Mouse (Mus musculus) embryo, embryonic 10 days (tissue): ENCODE results near the gene Adm.
"Not testable (repeated sequence)": the region's sequence is repeated elsewhere in the genome, so short reads cannot be mapped to it uniquely, and the experiment has no call there.

ENCODE experiments used
- DNase-seq: peaks from one replicate; pipeline ENCODE4 v3.0.0-alpha.2; 2015; ENCODE audit warnings: low spot score

The Adm gene

DNA sequence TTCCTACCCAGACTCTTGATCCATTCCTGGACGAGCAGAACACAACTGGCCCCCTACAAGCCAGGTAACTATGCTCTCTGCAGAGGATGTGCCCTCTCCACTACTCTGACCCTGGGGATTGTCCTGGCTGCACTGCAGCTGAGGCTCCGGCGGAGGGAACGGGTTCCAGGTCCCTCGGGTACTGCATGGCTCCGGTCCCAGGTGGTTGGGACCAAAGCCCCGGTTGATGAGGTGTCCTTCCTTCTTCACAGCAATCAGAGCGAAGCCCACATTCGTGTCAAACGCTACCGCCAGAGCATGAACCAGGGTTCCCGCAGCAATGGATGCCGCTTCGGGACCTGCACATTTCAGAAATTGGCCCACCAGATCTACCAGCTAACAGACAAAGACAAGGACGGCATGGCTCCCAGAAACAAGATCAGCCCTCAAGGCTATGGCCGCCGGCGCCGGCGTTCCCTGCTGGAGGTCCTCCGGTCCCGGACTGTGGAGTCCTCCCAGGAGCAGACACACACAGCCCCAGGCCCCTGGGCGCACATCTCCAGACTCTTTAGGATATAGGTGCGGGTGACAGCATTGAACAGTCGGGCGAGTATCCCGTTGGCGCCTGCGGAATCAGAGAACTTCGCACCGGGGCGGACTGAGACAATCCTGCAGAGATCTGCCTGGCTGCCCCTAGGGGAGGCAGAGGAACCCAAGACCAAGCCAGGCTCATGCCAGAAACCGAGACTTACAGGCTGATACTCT, 1.3 kb downstream of the Adm start:
- peak; percentile 72 for DNase-seq

DNA sequence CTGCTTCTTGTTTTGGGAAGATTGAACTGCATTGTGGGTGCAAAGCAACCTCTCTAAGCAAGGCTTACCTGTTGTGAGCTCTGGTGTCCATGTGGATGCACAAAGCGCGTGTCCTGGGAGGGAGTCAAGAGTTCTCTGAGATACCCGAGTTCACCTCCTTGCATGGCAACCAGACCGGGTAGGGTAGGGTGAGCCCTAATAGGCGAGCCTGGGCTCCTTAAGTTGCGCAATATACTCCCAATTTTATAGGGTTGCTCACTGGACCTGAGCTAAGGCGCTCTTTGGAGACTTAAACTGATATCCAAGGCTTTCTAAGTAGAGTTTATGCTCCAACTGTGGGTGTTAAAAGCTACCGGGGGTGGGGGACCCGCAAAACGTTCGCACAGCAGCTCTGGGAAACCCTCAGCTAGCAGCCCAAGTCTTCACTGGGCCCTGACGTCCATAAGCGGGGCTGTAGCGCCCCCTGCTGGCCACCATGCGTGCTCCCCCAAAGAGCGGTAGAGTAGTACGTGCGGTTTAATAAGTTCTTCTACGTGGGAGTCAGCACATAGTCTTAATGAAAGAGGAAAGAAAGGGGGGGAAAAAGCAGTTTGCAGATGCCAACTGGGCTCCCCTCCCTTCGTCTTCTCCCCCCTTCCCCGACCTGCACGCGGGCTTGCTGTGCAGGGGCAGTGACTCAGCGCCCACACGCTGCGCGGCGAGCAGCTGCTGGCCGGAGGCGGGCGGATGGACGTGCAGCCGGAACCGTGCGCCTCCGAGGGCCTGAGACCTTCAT, 2.6 kb downstream of the Adm start:
- peak; percentile 91 for DNase-seq

DNA sequence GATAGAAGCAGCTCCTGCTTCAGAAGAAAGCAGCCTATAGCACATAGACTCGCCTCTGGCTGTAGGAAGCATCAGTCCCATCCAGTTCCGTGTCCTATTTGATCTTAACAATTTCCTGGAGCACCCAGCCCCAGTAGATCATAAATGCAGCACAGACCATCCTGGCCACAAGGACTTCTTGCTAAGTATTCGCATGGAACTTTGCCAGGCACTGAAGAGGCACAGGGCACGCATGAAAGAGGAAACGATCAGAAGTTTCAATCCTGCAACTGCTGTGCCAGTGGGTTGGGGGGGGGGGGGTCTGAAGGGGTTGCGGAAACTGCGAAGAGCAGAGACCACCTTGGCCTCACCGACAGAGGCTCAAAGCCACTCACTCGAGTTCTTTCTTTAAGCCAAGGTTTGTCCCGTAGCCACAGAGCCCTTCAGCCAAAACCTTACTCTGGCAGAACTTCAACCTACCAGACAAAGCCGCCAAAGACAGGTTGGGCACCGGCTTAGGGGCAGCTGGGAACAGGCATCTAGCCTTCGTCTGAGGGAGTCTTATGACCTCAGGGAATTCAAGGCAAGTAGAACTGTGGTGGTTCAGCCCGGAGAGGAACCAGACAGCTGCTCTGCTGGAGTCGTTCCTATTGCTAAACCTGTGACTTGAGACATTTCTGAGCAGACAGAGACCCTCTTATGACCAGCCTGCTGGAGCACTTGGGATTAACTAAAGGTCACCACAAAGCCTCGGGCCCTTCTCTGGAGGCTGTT, 3.9 kb downstream of the Adm start:
- DNase-seq: no peak

DNA sequence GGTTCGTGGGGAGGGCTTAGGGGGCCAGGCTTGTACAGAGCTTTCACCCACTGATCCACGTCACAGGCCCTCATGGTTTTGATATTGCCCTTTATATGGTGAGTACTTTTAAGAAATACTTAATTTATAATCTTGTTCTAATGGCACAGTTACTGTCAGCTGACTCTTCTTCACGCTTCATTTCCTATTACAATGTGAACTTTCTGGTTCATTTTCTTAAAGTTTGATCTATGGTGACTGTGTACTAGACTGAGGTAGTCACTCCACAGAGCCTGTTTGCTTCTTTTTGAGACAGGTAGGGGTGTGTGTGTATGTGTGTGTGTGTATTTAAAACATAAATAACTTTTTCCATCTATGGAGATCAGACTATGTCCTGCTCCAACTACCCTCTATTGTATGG, 8.5 kb downstream of the Adm start:
- DNase-seq: no peak

DNA sequence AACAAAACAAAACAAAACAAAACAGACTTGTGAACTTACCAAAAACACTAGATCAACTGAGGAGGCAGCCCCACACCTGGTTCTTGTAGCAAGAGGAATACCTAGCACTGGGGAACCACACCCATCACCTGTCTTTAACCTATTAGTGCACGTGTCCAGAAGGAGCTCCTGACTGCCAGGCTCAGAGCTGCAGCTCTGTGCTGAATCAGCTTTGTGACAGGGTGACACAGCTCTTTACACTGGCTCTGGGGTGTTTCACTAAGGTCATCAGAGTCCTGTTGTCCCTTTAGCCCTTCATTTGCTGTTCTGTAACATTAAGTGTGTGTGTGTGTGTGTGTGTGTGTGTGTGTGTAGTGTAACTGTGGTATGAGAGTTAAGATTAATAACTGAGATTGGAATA, 9.1 kb downstream of the Adm start:
- no peak for DNase-seq

DNA sequence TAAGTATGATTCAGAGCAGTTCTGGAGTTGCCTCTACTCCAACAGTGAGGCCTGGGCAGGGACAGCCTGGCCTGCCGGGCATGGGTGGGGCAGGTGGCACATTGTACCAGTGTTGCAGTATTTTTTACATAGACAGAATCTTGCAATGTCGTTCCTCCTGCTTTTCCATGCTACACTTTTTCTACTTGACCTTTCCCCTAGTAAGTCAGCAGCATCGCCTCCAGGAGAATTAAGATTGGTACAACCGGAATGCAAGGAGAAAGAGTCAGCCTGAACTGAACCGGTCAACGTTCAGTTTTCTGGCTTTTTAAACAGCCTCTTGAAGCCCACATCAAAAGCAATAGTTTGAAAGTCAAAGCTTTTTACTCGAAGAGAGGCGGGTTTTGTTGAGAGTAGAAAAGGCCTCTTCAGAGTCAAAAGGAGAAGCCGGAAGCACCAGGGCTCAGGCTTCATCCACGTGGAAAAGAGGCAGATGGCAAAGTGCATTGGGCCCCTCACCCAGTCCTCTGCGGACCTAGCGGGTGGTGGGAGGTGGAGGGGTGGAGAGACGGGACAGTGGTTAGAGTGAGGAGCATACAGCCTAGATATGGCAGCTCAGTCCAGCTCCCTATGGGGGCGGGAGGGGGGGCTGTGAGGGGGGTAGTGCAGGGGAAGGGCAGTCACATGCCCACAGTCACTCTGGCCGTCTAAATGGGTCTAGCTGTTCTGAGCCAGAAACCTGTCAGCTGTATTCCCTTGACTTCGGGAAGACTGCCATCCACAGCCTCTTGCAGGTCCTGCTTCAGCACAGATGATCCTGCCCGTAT, 11.0 kb downstream of the Adm start:
- DNase-seq: peak; percentile 33

DNA sequence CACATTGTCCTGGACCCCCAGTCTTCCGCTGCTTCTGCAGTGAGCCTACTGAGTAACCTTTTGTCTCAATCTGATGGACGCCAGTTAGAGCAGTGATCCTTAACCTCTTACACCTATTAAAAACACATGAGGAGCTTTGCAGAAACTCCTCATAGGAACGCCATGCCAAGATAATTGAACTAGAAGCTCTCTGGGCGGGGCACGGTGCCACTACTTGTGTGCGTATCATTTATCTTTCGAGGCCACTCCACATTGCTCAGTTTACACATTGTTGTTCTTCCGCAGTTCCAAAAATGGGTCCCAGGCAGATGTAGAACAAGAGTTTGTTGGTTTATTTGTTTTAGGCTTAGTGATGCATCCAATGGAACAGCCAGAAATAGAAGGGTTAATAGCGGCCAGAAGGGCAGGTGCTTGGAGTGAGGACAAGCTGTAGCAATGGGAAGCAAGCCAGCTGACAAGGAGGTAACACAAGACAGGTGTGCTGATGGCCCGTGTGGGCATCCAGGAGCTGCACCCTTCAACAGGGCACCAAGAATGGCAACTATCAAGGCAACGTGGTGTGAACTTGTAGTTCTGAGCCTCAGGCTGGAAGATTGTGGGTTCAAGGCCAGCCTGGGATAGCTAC, 11.9 kb downstream of the Adm start:
- no peak for DNase-seq

DNA sequence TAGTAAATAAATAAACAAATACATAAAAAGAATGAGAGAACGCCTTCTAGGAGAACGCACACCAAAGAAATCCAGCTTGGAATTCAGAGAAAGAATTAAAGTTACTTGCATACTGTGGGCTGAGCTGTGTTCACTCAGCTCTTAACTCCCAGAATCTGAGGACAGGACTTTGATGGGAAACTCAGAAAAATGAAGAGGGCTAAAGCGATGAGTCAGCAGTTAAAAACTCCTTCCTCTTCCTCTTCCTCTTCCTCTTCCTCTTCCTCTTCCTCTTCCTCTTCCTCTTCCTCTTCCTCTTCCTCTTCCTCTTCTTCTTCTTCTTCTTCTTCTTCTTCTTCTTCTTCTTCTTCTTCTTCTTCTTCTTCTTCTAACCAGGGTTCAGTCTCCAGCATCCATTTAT, 12.5 kb downstream of the Adm start:
- not testable (repeated sequence) for DNase-seq

DNA sequence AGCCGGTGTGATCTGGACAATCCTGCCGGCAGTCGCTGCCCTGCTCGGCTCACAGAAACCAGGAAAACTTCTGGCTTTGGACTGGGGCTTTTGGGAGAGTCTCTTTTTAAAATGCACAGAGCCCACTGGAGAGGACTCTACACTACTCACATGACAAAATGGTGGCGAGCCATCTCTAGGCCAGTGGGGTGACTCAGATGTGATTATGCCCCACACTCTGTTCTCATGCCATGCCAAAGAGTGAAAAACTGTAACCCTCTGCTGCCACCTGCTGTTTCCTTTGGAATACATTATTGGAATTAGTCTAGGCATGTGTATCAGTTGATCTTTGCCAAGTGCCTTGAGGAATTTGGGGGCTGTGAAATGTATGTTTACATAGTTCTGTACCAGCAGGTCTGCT, 17.9 kb downstream of the Adm start:
- peak; percentile 87 for DNase-seq

DNA sequence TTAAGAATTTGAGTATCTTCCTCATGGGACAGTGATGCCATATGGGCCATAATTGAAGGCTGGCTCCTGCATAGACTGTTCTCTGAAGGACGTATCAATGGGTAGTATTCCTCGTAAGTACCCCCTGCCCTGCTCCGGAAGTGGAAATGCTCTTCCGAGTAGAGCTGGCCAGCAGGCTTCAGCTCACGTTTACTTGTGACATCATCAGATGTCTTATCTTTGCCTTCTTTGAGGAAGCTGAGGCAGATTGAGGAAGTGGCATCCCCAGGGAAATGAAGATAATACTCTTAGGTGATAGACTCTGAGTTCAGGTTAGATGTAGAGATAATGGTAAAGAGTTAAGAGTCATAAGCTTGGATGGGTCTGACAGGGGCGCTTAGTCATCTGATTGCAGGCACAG, 18.4 kb downstream of the Adm start:
- DNase-seq: no peak

DNA sequence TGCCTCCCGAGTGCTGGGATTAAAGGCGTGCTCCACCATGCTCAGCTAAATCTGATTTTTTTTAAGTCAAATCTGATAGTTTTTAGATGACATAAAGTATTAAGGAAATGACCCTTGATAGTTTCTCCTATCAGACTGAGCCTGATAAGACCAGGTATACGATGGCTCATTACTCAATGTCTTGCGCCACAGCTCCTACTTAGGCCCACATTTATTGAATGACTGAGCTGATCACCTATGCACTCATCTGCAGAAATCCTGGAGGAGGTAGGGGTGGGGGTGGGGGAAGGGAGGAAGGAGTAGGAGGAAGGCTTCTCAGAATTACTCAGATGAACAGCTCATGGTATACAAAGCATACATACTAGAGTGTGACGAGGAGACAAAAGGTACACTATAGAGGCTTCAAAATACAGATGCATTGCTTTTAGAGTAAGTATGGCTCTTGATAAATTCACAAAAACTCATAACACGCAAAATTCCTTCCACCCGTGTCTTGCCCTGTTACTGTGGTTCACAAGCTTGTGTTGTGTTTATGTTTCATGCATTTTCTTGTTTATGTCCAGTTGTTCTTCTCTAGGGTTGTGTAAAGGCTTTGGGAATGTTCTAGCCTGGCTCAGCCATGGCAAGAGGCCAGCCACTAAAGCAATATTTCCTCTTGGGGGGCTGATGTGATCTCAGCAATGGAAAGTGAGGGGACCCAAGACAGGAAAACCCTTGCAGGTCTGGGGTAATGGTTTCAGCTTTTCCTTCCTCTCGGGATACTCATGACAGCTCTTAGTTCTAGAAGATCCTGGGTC, 19.3 kb downstream of the Adm start:
- no peak for DNase-seq

DNA sequence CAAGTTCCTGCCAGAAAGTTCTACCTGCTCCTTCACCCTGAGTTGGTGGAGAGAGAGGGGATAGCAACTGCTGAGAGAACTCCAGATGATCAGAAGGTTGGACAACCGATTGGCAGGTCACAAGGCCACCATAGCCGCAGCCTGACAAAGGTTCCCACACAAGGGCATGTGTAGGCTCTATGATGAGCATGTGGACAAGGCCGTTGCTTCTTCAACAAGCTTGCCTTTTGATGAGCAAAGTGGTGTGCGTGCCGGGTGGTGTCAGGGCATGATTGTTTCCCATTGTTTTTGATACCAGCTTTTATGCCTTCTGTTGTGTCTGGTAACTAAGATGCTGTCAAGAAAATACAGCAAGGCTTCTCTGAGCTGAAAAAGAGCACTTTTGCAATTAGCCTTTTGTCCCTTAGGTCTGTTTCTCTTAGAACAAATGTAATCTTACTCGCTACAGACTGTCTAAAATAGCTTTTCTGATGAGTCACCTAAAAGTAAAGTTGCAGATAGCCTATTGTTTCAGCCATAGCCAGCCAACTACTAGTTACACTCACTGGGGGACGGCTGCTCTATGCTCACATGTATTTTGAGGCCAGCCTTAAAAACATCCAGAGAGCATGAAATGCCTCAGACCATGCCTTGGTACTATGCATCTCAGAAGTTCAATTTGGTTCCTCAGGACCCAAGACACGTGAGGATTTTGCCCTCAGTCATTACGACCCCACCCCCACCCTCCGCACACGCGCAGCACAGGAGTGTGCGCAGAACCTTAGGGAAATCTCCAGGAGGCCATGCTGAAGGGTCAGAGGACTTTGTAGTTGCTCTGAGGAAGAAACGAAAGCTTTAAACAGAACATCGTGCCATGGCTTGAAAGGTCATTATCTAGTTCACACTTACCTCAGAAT, 20.3 kb downstream of the Adm start:
- no peak for DNase-seq

DNA sequence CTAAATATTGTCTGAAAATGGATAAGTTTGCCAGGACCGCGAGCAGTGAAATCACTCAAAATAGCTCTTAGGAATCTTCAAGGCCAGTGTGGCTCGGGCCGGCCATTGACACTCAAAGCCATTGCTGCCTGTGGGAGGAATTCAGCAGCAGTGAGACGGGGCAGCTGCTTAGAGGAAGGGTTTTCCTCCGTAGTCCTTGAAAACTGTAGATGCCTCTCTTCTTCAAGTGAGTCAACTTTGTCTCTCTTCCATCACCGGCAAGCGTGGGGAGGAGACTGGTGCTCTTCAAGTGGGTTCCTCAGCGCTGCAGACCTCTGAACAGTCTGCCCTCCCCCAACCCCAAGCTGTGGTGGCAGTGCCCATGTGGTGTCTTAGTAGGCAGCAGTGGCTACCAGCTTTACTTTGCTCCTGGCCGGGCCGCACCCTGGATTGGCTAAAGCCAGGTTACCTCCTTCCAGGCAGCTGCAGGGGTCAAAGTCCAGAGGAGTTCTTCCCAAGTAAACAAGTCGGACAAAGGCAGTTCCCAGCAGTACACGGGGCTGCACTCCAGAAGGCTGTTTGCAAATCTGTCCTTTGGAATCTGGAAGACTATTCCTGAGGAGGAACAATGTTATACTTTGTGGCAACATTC, 21.1 kb downstream of the Adm start:
- DNase-seq: no peak

DNA sequence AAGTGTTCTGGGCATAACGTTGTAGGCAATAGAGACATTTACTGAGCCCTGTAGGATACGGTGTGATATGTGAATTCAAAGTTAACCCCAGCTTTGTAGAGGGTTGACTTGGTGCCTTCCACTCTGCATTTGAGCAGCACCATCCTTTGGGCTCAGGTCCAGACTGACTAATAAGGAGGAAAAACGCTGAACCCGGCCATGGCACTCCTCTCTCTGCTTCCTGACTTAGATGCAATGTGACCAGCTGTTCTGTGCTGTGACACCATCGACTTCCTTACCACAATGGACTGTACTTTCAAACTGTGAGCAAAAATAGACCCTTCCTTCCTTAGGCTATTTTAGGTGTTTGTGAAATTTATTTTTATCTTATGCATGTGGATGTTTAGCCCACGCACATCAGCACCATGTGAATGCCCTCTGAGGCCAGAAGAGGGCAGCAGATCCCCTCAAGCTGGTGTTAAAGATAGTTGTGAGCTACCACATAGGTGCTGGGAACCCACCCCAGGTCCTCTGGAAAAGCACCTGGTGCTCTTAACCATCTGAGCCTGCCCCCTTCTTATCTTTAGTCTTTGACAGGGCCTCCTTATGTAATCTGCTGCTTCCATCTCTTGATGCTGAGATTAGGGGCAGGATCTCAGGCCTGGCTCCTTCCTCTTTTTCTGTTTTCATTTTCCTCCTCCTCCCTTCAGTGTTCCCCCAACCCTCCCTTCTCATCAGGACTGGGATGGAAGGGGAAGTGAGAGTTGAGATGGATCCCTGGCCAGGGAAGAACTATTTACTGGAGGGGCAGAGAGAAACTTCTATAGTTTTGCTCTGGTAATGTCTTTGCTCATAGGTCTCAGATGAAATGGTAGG, 21.9 kb downstream of the Adm start:
- DNase-seq: no peak

DNA sequence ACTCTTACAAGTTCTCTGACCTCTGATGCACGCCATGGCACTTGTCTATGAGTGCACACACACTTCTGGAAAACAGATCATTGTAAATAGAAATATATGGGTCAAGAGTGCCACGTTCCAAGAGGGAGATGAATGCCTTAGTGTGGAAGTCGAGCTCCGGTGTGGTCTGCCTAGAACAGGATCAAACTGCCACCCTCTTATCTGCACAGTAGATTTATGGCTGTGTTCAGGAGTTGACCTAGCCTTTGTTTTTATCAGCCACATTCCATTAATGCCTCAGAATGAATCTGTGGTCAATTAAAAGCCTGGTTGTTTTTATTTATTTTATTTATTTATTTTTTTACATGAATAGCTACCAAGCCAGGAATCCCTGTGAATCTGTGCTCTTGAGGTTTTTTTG, 23.0 kb downstream of the Adm start:
- DNase-seq: no peak

DNA sequence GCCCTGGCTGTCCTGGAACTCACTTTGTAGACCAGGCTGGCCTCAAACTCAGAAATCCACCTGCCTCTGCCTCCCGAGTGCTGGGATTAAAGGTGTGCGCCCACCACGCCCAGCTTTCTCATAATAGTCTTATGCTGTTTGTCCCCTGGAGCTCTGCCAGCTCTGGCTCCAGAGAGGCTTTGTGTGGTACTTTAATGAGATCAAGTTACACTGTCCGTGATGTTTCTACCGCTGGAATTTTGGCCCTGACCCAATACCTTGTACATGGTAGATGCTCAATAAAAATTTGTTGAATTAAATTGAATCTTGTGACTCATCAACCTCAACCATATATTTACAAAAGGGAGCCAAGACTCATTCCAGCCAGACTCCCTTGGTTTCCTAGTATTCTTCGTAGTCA, 23.6 kb downstream of the Adm start:
- DNase-seq: no peak

DNA sequence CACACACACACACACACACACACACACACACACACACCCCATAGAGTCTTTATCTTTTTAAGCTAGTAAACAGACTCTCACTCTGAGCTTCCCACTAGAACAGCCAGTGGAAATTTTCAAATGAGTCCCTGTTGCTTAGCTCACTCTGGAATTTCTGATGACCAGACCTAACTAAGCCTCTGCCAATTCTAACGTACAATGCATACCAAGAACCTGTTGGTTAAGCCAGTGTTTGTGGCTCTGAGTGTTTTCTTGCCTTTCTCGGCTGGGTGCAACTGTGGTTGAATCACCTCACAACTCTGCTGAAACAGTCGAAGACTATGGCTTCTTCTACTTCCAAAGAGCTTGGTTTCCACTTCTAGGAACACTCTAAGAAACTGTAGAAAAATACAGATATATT, 27.8 kb downstream of the Adm start:
- no peak for DNase-seq

DNA sequence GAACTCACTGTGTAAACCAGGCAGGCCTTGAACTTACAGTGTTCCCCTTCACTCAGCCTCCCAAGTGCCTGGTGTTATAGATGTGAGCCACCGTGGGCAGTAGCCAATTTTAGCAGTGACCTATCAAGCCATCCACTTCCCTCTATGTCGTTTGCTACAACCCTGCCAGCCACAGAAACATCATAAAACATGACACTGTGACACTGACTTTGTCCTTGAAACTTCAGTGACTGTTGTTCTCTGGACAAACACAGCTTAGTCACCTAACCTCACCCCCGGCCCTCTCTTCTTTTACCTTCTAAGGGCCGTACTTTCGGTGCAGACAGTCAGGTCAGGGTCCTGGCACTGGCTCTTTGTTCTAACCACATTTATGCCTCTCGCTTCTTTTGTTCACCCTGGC, 28.5 kb downstream of the Adm start:
- DNase-seq: no peak
